Mouse (Mus musculus) MEL (cell line): ENCODE data around the gene Rtl1.

Source experiments
- E2F4 ChIP-seq: IDR thresholded peaks from 2 replicates; pipeline ENCODE4 v1.6.1; 2011; ENCODE audit warnings: low read depth, low read length, improper control_type of control experiment, borderline replicate concordance
- POLR2A ChIP-seq, 2 experiments: IDR thresholded peaks; 2 replicates each; pipeline ENCODE4 v1.6.1; 2011 to 2012; ENCODE audit warnings: low read length in 2 of 2, mild to moderate bottlenecking in 2 of 2, control low read depth in 1 of 2, improper control_type of control experiment in 1 of 2, low read depth in 1 of 2, moderate library complexity in 1 of 2; ENCODE audit not compliant: control insufficient read depth in 1 of 2, insufficient read depth in 1 of 2, poor library complexity in 1 of 2
- POLR2AphosphoS5 ChIP-seq: IDR thresholded peaks from 2 replicates; pipeline ENCODE4 v1.6.1; 2012; ENCODE audit warnings: low read depth, borderline replicate concordance, mild to moderate bottlenecking, inconsistent platforms, low read length, moderate library complexity, mixed read lengths

DNA sequence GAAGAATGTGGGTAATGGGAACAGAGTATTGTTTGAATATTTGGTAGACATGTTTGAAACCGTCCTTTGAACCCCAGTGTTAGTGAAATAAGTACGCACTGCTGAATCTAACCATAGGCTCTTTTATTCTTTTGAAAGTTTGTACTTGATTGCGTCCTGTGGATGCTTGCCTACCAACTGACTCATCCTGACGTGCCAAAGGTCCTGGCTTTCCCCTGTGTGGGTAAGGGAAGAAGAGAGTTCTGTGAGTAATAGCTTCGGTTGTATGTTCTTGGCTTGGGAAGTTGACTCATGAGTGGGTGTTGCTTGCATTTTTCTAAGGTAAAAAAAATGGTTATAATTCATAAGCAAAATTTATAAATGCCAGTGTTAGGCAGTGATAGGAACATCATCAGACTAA, 26.8 kb upstream of the Rtl1 start:
- no peak for TF ChIP-seq E2F4
- no peak for TF ChIP-seq POLR2A (IDR thresholded peaks at IDR 0.05; ENCODE audit: control insufficient read depth in 1 of 2, insufficient read depth in 1 of 2, low read depth in 1 of 2, low read length in 2 of 2, poor library complexity in 1 of 2)
- no peak for TF ChIP-seq POLR2AphosphoS5
